19 mouse cellular contexts compared by ENCODE assay signal in genomic region chr10:119027241-119027901, GRCm38 (mm10).
DNase-seq lines count a peak whose midpoint lies in the region; ATAC-seq lines count a peak whose summit lies in the region.
"Had no signal": no experiment of that assay in that cellular context is flagged by ENCODE, and none has a peak within 500 bp of the region (broad histone marks: within the 10 kb centered on the region; RNA-seq: fewer than 3 reads in every experiment).

No protein-coding gene starts in this region.

- no peaks in the 10 kb centered on the region for H3K27me3 ChIP-seq in heart, embryonic 16.5 days (ENCODE audit: control insufficient read depth, insufficient read depth, low read length)
- H3K27me3 ChIP-seq: liver, embryonic 12.5 days; neural tube, embryonic 12.5 days had no signal

- H3K9me3 ChIP-seq in heart, embryonic 16.5 days (replicated peaks; ENCODE audit: control insufficient read depth, low read length) = no peaks in the 10 kb centered on the region
- H3K9me3 ChIP-seq: forebrain, embryonic 10.5 days; liver, embryonic 12.5 days; midbrain, embryonic 10.5 days; neural tube, embryonic 12.5 days had no signal

- intact Hi-C loops in left cerebral cortex, postnatal 36 days (cut with DNase I) = no loop called here
- intact Hi-C loops in left cerebral cortex, postnatal 4 days (cut with DNase I) = no loop called here
- intact Hi-C loops in gastrocnemius, postnatal 14 days (cut with DNase I; ENCODE audit: low total_unique reads) = no loop called here

- no peak overlapping the region for H3K4me3 ChIP-seq in heart, embryonic 16.5 days (ENCODE audit: low read length)
- H3K4me3 ChIP-seq: forebrain, embryonic 10.5 days; liver, embryonic 12.5 days; midbrain, embryonic 10.5 days; neural tube, embryonic 12.5 days had no signal

- peak; percentile 32 to 51 for DNase-seq in frontal cortex, adult 2 months (ENCODE audit: extremely low spot score in 1 of 2, low spot score in 1 of 2)
- DNase-seq in frontal cortex, postnatal 10 days (ENCODE audit: low spot score in 2 of 2) = no peak
- DNase-seq in heart, adult 18-20 months = no peak
- DNase-seq in left cerebral cortex, postnatal 36 days (ENCODE audit: low spot score in 2 of 2) = peak; percentile 31 to 39
- no peak for DNase-seq in left cerebral cortex, postnatal 4 days
- DNase-seq in brain, adult 2 months (ENCODE audit: low read depth, low spot score) = peak; percentile 64
- DNase-seq in gastrocnemius, postnatal 14 days = no peak
- DNase-seq: cerebellum, adult 9-10 months; kidney, postnatal 10 days; layer of hippocampus, adult 9-11 months; lung, postnatal 14 days; thymus, adult 18-20 months had no signal

- H3K27ac ChIP-seq in heart, embryonic 16.5 days (ENCODE audit: low read length) = no peak overlapping the region
- H3K27ac ChIP-seq: forebrain, embryonic 10.5 days; liver, embryonic 12.5 days; midbrain, embryonic 10.5 days; neural tube, embryonic 12.5 days had no signal

- H3K9ac ChIP-seq in heart, embryonic 16.5 days (ENCODE audit: low read length) = no peak overlapping the region
- H3K9ac ChIP-seq: liver, embryonic 12.5 days; neural tube, embryonic 12.5 days had no signal

- H3K4me1 ChIP-seq in heart, embryonic 16.5 days (ENCODE audit: control insufficient read depth, insufficient read depth, low read length) = peaks cover 11% of the 10 kb centered on the region
- H3K4me1 ChIP-seq: liver, embryonic 12.5 days had no signal

- WGBS in heart, embryonic 16.5 days = 8% methylated on average over 6 of the region's 6 CpGs

- H3K4me2 ChIP-seq in heart, embryonic 16.5 days (ENCODE audit: low read depth, low read length) = peak overlapping the region; percentile 4; the same call in 1 of the 2 replicates
- H3K4me2 ChIP-seq: liver, embryonic 12.5 days; neural tube, embryonic 12.5 days had no signal

- no peaks in the 10 kb centered on the region for H3K36me3 ChIP-seq in heart, embryonic 16.5 days (ENCODE audit: control insufficient read depth, insufficient read depth)
- H3K36me3 ChIP-seq: forebrain, embryonic 10.5 days; liver, embryonic 12.5 days; midbrain, embryonic 10.5 days; neural tube, embryonic 12.5 days had no signal

- no peak; the same call in 1 of the 2 replicates for ATAC-seq in heart, embryonic 16.5 days (replicated peaks; ENCODE audit: extremely low read depth, insufficient read depth, low FRiP score)
- ATAC-seq: hindbrain, embryonic 16.5 days; intestine, postnatal 0 days; liver, embryonic 12.5 days had no signal

Comparison
In these comparisons a context has a peak if more than half of its experiments do, and no peak if none do; other contexts are left out.
1. DNase-seq: peak in frontal cortex, adult 2 months (2 of 2), left cerebral cortex, postnatal 36 days (2 of 2) and brain, adult 2 months (single experiment); none in frontal cortex, postnatal 10 days (0 of 2), heart, adult 18-20 months (0 of 2), left cerebral cortex, postnatal 4 days (single experiment) and gastrocnemius, postnatal 14 days (single experiment).